Mouse (Mus musculus): ENCODE measurements around the gene Acaca. TPM values are rescaled to one million over a fixed set of nuclear protein-coding genes. Genes with fewer than 3 reads are reported as not detected.

Gene Acaca
- polyA plus RNA-seq, 1 experiment from 2014 or later, result 31.4 TPM

GRCm38 (mm10) chr11:84107137-84107536 lies 22.3 kb upstream of the Acaca start:
- WGBS, result 74% methylated on average over 2 of the region's 2 CpGs
- Histone ChIP-seq H3K9ac (ENCODE audit: low read depth, low read length) (no peak overlapping the region), H3K27ac (ENCODE audit: low read length) (no peak overlapping the region), H3K4me1 (ENCODE audit: control insufficient read depth, insufficient read depth, low read length) (no peaks in the 10 kb centered on the region), H3K9me3 (replicated peaks; ENCODE audit: control insufficient read depth, low read length, poor library complexity, severe bottlenecking) (no peaks in the 10 kb centered on the region), H3K4me2 (ENCODE audit: low read length) (no peak overlapping the region), H3K36me3 (ENCODE audit: control insufficient read depth, insufficient read depth, low read length) (peaks cover 39% of the 10 kb centered on the region), H3K27me3 (ENCODE audit: control insufficient read depth, insufficient read depth, low read depth, low read length) (no peaks in the 10 kb centered on the region), H3K4me3 (ENCODE audit: low read depth, low read length) (no peak overlapping the region)
- no peak for ATAC-seq

DNA sequence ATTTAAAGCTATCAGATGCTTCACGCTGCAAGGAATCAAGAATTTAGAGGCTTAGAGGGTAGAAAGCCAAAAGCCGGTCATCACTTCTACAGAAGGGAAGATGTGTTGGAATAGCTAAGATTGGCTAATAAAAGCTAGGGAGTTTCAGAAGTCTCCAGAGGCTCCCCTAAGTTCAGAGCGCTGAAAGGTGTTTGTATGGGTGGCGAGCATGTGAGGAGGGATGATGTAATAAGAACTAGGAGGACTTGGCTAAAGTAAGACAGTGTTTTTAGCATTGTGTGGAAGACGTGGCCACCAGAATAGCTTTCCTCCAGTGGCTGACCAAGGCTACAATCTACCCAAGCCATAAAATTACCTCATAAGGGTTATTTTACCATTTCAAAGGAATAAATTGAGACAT lies 15.8 kb upstream of the Acaca start:
- 95% methylated on average over 5 of the region's 5 CpGs for WGBS
- H3K36me3 ChIP-seq (ENCODE audit: control insufficient read depth, insufficient read depth, low read length), result peaks cover 29% of the 10 kb centered on the region
- no peak overlapping the region for H3K4me3 ChIP-seq (ENCODE audit: low read depth, low read length)
- H3K27ac ChIP-seq (ENCODE audit: low read length), result no peak overlapping the region
- no peaks in the 10 kb centered on the region for H3K9me3 ChIP-seq (replicated peaks; ENCODE audit: control insufficient read depth, low read length, poor library complexity, severe bottlenecking)
- no peak overlapping the region for H3K9ac ChIP-seq (ENCODE audit: low read depth, low read length)
- no peaks in the 10 kb centered on the region for H3K27me3 ChIP-seq (ENCODE audit: control insufficient read depth, insufficient read depth, low read depth, low read length)
- no peak overlapping the region for H3K4me2 ChIP-seq (ENCODE audit: low read length)
- no peak for ATAC-seq
- H3K4me1 ChIP-seq (ENCODE audit: control insufficient read depth, insufficient read depth, low read length), result no peaks in the 10 kb centered on the region

- no peak overlapping the region for H3K27ac ChIP-seq (ENCODE audit: low read length)
- H3K9ac ChIP-seq (ENCODE audit: low read depth, low read length), result no peak overlapping the region
- 90% methylated on average over 9 of the region's 9 CpGs for WGBS
- no peaks in the 10 kb centered on the region for H3K27me3 ChIP-seq (ENCODE audit: control insufficient read depth, insufficient read depth, low read depth, low read length)
- H3K4me3 ChIP-seq (ENCODE audit: low read depth, low read length), result no peak overlapping the region
- H3K4me2 ChIP-seq (ENCODE audit: low read length), result no peak overlapping the region
- H3K4me1 ChIP-seq (ENCODE audit: control insufficient read depth, insufficient read depth, low read length), result no peaks in the 10 kb centered on the region
- no peak for ATAC-seq
- peaks cover 26% of the 10 kb centered on the region for H3K36me3 ChIP-seq (ENCODE audit: control insufficient read depth, insufficient read depth, low read length)
- no peaks in the 10 kb centered on the region for H3K9me3 ChIP-seq (replicated peaks; ENCODE audit: control insufficient read depth, low read length, poor library complexity, severe bottlenecking)
Measured at GRCm38 (mm10) chr11:84115646-84116045, 13.8 kb upstream of the Acaca start.

GRCm38 (mm10) chr11:84116221-84116620 lies 13.3 kb upstream of the Acaca start:
- WGBS, result 62% methylated on average over 2 of the region's 2 CpGs
- H3K27ac ChIP-seq (ENCODE audit: low read length), result no peak overlapping the region
- H3K9ac ChIP-seq (ENCODE audit: low read depth, low read length), result no peak overlapping the region
- no peak overlapping the region for H3K4me3 ChIP-seq (ENCODE audit: low read depth, low read length)
- no peaks in the 10 kb centered on the region for H3K4me1 ChIP-seq (ENCODE audit: control insufficient read depth, insufficient read depth, low read length)
- no peaks in the 10 kb centered on the region for H3K9me3 ChIP-seq (replicated peaks; ENCODE audit: control insufficient read depth, low read length, poor library complexity, severe bottlenecking)
- ATAC-seq, result no peak
- H3K27me3 ChIP-seq (ENCODE audit: control insufficient read depth, insufficient read depth, low read depth, low read length), result no peaks in the 10 kb centered on the region
- peaks cover 23% of the 10 kb centered on the region for H3K36me3 ChIP-seq (ENCODE audit: control insufficient read depth, insufficient read depth, low read length)
- no peak overlapping the region for H3K4me2 ChIP-seq (ENCODE audit: low read length)

- H3K9ac ChIP-seq (ENCODE audit: low read depth, low read length), result no peak overlapping the region
- WGBS, result 88% methylated on average over 4 of the region's 4 CpGs
- peaks cover 27% of the 10 kb centered on the region for H3K36me3 ChIP-seq (ENCODE audit: control insufficient read depth, insufficient read depth, low read length)
- H3K9me3 ChIP-seq (replicated peaks; ENCODE audit: control insufficient read depth, low read length, poor library complexity, severe bottlenecking), result no peaks in the 10 kb centered on the region
- H3K4me1 ChIP-seq (ENCODE audit: control insufficient read depth, insufficient read depth, low read length), result 0 out of 2 replicates have a peak, but pooled peaks cover 3% of the 10 kb centered on the region
- ATAC-seq, result no peak
- H3K4me2 ChIP-seq (ENCODE audit: low read length), result no peak overlapping the region
- no peak overlapping the region for H3K4me3 ChIP-seq (ENCODE audit: low read depth, low read length)
- H3K27me3 ChIP-seq (ENCODE audit: control insufficient read depth, insufficient read depth, low read depth, low read length), result no peaks in the 10 kb centered on the region
- no peak overlapping the region for H3K27ac ChIP-seq (ENCODE audit: low read length)
Measured at GRCm38 (mm10) chr11:84117431-84117830, 12.0 kb upstream of the Acaca start.

GRCm38 (mm10) chr11:84121051-84121956 lies 8.2 kb upstream of the Acaca start:
- Histone ChIP-seq H3K4me2 (ENCODE audit: low read length) (no peak overlapping the region), H3K4me1 (ENCODE audit: control insufficient read depth, insufficient read depth, low read length) (0 out of 2 replicates have a peak, but pooled peaks cover 3% of the 10 kb centered on the region), H3K4me3 (ENCODE audit: low read depth, low read length) (no peak overlapping the region), H3K27me3 (ENCODE audit: control insufficient read depth, insufficient read depth, low read depth, low read length) (no peaks in the 10 kb centered on the region), H3K36me3 (ENCODE audit: control insufficient read depth, insufficient read depth, low read length) (peaks cover 31% of the 10 kb centered on the region), H3K27ac (ENCODE audit: low read length) (no peak overlapping the region), H3K9me3 (replicated peaks; ENCODE audit: control insufficient read depth, low read length, poor library complexity, severe bottlenecking) (no peaks in the 10 kb centered on the region), H3K9ac (ENCODE audit: low read depth, low read length) (no peak overlapping the region)
- 69% methylated on average over 12 of the region's 12 CpGs for WGBS
- ATAC-seq, result no peak

- WGBS, result 84% methylated on average over 4 of the region's 4 CpGs
- Histone ChIP-seq H3K9me3 (replicated peaks; ENCODE audit: control insufficient read depth, low read length, poor library complexity, severe bottlenecking) (no peaks in the 10 kb centered on the region), H3K36me3 (ENCODE audit: control insufficient read depth, insufficient read depth, low read length) (peaks cover 12% of the 10 kb centered on the region; the same call in 1 of the 2 replicates), H3K9ac (ENCODE audit: low read depth, low read length) (no peak overlapping the region), H3K27me3 (ENCODE audit: control insufficient read depth, insufficient read depth, low read depth, low read length) (no peaks in the 10 kb centered on the region), H3K4me3 (ENCODE audit: low read depth, low read length) (no peak overlapping the region), H3K4me1 (ENCODE audit: control insufficient read depth, insufficient read depth, low read length) (peaks cover 17% of the 10 kb centered on the region), H3K27ac (ENCODE audit: low read length) (no peak overlapping the region), H3K4me2 (ENCODE audit: low read length) (no peak overlapping the region)
- no peak for ATAC-seq
Measured at GRCm38 (mm10) chr11:84127977-84128376, 1.5 kb upstream of the Acaca start.

DNA sequence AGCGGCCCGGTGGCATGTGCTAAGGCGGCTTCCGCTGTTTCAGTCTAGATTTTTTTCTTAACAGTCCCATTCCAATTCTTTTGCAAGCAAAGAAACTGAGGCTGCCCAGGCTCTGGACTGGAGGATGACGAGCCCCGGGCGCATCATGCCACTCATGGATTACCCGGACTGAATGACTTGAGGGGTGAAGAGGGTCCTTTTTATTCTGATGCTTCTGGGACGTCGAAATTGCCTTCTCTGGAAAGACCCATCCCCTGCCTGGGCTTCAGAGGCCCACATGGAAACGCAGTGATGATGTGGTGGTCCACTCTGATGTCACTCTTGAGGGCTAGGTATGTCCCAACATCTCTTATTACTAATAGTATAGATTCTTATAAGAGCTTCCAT lies 320 bp downstream of the Acaca start:
- Histone ChIP-seq H3K9ac (ENCODE audit: low read depth, low read length) (peak overlapping the region; percentile 85), H3K36me3 (ENCODE audit: control insufficient read depth, insufficient read depth, low read length) (peaks cover 12% of the 10 kb centered on the region; the same call in 1 of the 2 replicates), H3K4me3 (ENCODE audit: low read depth, low read length) (peak overlapping the region; percentile 80), H3K27ac (ENCODE audit: low read length) (peak overlapping the region; percentile 87), H3K4me2 (ENCODE audit: low read length) (peak overlapping the region; percentile 80), H3K4me1 (ENCODE audit: control insufficient read depth, insufficient read depth, low read length) (peaks cover 17% of the 10 kb centered on the region), H3K9me3 (replicated peaks; ENCODE audit: control insufficient read depth, low read length, poor library complexity, severe bottlenecking) (no peaks in the 10 kb centered on the region), H3K27me3 (ENCODE audit: control insufficient read depth, insufficient read depth, low read depth, low read length) (no peaks in the 10 kb centered on the region)
- peak; percentile 67 for ATAC-seq
- 2% methylated on average over 11 of the region's 11 CpGs for WGBS

DNA sequence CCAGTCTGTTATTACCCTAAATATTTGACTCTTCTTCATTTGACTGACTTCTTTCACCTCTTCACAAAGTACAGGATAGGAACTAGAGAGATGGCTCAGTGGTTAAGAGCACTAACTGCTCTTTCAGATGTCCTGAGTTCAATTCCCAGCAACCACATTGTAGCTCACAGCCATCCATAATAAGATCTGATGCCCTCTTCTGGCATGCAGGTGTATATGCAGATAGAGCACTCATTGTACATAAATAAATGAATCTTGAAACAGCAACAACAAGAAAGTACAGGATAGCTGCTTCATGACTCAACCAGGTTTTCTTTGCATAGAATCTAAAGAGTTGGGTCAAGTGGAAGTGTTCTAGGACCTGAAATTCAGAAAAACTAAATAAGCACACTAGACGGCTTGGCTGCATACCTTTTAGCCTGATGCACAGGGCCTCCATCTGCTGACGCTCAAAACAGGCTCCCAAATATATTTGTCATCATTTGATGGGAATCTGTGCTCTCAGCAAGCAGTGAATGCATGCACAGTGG lies 4.9 kb downstream of the Acaca start:
- no peaks in the 10 kb centered on the region for H3K9me3 ChIP-seq (replicated peaks; ENCODE audit: control insufficient read depth, low read length, poor library complexity, severe bottlenecking)
- no peak for ATAC-seq
- H3K27me3 ChIP-seq (ENCODE audit: control insufficient read depth, insufficient read depth, low read depth, low read length), result no peaks in the 10 kb centered on the region
- H3K4me3 ChIP-seq (ENCODE audit: low read depth, low read length), result no peak overlapping the region
- no peaks in the 10 kb centered on the region for H3K36me3 ChIP-seq (ENCODE audit: control insufficient read depth, insufficient read depth, low read length)
- no peak overlapping the region for H3K27ac ChIP-seq (ENCODE audit: low read length)
- no peak overlapping the region for H3K4me2 ChIP-seq (ENCODE audit: low read length)
- 94% methylated on average over 2 of the region's 2 CpGs for WGBS
- H3K9ac ChIP-seq (ENCODE audit: low read depth, low read length), result no peak overlapping the region
- peaks cover 14% of the 10 kb centered on the region for H3K4me1 ChIP-seq (ENCODE audit: control insufficient read depth, insufficient read depth, low read length)

All from midbrain, embryonic 16.5 days (tissue).